Mouse (Mus musculus): ENCODE measurements around the gene Astn1. TPM values are rescaled to one million over a fixed set of nuclear protein-coding genes. Genes with fewer than 3 reads are reported as not detected.

Gene Astn1
- polyA plus RNA-seq, 1 experiment from 2014 or later = 38.2 TPM

DNA sequence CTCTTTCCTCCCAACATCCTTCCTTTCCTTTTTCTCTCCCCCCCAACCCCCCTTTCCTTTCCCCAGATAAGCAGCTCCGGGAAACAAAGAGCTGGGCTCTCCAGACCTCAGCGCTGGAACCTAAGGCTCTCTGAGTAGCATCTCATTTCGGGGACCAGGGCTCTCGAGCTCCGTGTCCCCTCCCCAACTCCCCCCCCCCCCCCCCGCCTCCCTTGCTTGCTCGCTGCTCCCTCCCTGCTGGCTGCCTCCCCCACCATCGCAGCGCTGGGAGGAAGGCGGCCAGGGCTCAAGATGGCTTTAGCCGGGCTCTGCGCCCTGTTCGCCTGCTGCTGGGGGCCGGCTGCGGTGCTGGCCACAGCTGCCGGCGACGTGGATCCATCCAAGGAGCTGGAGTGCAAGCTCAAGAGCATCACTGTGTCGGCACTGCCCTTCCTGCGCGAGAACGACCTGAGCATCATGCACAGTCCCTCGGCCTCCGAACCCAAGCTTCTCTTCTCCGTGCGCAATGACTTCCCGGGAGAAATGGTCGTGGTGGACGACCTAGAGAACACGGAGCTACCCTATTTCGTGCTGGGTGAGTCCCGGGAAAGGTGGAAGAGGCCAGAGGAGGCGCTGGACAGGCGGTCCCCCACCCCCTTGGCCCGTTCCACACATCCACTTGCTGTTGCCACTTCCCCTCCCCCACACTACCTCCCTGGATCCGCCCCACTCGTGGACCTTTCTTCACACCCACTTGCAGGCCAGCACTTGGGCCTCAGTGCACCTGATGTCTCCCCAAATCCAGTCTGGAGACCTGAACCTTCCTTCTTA lies 424 bp downstream of the Astn1 start:
- Histone ChIP-seq H3K4me2 (ENCODE audit: low read length) (peak overlapping the region; percentile 73), H3K9ac (ENCODE audit: low read depth, low read length) (peak overlapping the region; percentile 82), H3K9me3 (ENCODE audit: control insufficient read depth, low read length) (no peaks in the 10 kb centered on the region), H3K27me3 (replicated peaks; ENCODE audit: control insufficient read depth, insufficient read depth, low read length) (no peaks in the 10 kb centered on the region), H3K27ac (ENCODE audit: low read depth, low read length) (peak overlapping the region; percentile 97), H3K36me3 (ENCODE audit: control insufficient read depth, insufficient read depth, low read length) (no peaks in the 10 kb centered on the region), H3K4me1 (ENCODE audit: control insufficient read depth, insufficient read depth, low read depth, low read length) (peaks cover 30% of the 10 kb centered on the region), H3K4me3 (ENCODE audit: low read length) (peak overlapping the region; percentile 59)
- 0% methylated on average over 33 of the region's 37 CpGs for WGBS
- peak; percentile 83 for ATAC-seq

DNA sequence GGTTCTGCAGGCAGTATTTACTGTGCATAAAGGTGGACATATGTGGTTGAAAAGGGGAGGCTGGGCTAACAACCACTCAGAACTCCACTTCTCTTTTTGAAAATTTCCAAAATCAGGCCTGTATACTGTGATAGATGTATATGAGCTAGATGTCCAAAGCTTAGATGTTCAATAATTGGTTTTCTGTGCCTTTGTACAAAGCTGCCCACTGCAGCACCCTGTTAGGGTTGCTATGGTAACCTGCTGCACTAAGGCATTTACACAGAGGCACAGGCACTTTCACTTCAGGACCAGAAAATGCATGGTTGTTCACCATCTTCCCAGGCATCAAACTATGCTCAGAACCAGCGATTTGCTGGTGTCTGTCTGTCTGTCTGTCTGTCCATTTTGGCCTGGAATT lies 2.4 kb downstream of the Astn1 start:
- no peaks in the 10 kb centered on the region for H3K27me3 ChIP-seq (replicated peaks; ENCODE audit: control insufficient read depth, insufficient read depth, low read length)
- H3K4me3 ChIP-seq (ENCODE audit: low read length) = peak overlapping the region; percentile 59
- peak overlapping the region; percentile 59 for H3K27ac ChIP-seq (ENCODE audit: low read depth, low read length)
- peak overlapping the region; percentile 56 for H3K9ac ChIP-seq (ENCODE audit: low read depth, low read length)
- H3K4me2 ChIP-seq (ENCODE audit: low read length) = peak overlapping the region; percentile 73
- ATAC-seq = peak; percentile 73
- WGBS = 29% methylated on average over 1 of the region's 1 CpGs
- H3K9me3 ChIP-seq (ENCODE audit: control insufficient read depth, low read length) = no peaks in the 10 kb centered on the region
- H3K36me3 ChIP-seq (ENCODE audit: control insufficient read depth, insufficient read depth, low read length) = no peaks in the 10 kb centered on the region
- peaks cover 30% of the 10 kb centered on the region for H3K4me1 ChIP-seq (ENCODE audit: control insufficient read depth, insufficient read depth, low read depth, low read length)

DNA sequence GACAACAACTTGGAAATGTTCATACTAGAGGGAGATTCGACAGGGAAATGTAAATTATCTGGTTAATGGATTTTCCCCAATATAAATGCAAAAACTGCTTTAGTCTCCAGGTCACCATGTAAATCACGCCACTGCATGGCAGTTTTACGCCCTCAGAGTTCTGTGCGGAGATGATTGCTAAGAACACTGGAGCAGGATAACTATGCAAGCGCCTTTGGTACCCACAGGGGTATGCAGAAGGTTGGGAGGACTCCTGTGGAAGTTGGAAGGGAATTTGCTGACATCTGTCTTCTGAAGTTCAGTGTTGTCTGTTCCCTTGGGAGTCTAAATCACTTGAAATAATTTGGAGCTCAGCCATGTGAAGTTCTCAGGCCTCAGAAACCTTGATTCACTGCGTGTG lies 20.2 kb downstream of the Astn1 start:
- Histone ChIP-seq H3K27ac (ENCODE audit: low read depth, low read length) (no peak overlapping the region), H3K4me2 (ENCODE audit: low read length) (no peak overlapping the region), H3K9me3 (ENCODE audit: control insufficient read depth, low read length) (no peaks in the 10 kb centered on the region), H3K9ac (ENCODE audit: low read depth, low read length) (no peak overlapping the region), H3K27me3 (replicated peaks; ENCODE audit: control insufficient read depth, insufficient read depth, low read length) (no peaks in the 10 kb centered on the region), H3K36me3 (ENCODE audit: control insufficient read depth, insufficient read depth, low read length) (0 out of 2 replicates have a peak, but pooled peaks cover 5% of the 10 kb centered on the region), H3K4me3 (ENCODE audit: low read length) (no peak overlapping the region), H3K4me1 (ENCODE audit: control insufficient read depth, insufficient read depth, low read depth, low read length) (no peaks in the 10 kb centered on the region)
- ATAC-seq = 0 out of 2 replicates have a peak, but pooled peaks have one; percentile 48
- WGBS = 54% methylated on average over 6 of the region's 6 CpGs

DNA sequence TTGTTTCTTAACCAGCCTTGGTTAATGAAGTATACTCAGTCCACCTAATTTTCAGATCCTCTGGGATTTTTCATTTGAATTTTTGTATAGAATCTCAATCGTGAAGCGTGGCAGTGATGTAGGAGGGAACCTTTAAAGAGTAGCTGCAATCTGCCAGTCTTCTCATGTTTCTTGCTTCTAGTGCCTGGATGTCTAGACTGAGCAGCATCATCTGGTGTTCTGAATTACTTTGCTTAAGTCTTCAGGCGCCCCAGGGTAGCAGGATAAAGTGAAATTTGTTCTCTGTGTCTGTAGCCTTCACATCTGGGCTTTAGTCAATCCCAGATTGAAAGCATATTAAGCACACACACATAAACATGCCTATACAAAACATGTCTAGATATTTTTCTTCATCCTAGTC lies 21.1 kb downstream of the Astn1 start:
- H3K9ac ChIP-seq (ENCODE audit: low read depth, low read length) = no peak overlapping the region
- H3K4me1 ChIP-seq (ENCODE audit: control insufficient read depth, insufficient read depth, low read depth, low read length) = no peaks in the 10 kb centered on the region
- no peak for ATAC-seq
- no peak overlapping the region for H3K27ac ChIP-seq (ENCODE audit: low read depth, low read length)
- H3K4me3 ChIP-seq (ENCODE audit: low read length) = no peak overlapping the region
- H3K9me3 ChIP-seq (ENCODE audit: control insufficient read depth, low read length) = no peaks in the 10 kb centered on the region
- H3K36me3 ChIP-seq (ENCODE audit: control insufficient read depth, insufficient read depth, low read length) = 0 out of 2 replicates have a peak, but pooled peaks cover 8% of the 10 kb centered on the region
- H3K4me2 ChIP-seq (ENCODE audit: low read length) = no peak overlapping the region
- H3K27me3 ChIP-seq (replicated peaks; ENCODE audit: control insufficient read depth, insufficient read depth, low read length) = no peaks in the 10 kb centered on the region
- 86% methylated on average over 3 of the region's 3 CpGs for WGBS

DNA sequence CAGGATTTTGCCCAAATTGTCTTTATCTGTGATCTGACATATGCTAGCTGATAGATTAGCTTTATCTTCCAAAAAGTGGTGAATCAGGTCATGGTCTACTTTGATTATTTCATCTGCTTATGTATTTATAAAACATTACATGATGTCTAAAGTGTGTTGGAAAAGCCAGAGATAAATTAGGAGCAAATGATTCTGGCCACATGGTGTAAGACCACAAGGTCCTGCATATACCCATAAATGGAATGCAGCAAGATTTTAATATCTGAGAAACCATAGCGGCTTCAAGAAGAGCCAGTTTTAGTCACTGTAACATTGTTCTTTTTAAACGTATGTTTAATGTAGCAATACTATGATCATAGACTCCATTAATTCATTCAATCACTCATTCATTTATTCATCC lies 23.2 kb downstream of the Astn1 start:
- 88% methylated on average over 2 of the region's 2 CpGs for WGBS
- no peaks in the 10 kb centered on the region for H3K27me3 ChIP-seq (replicated peaks; ENCODE audit: control insufficient read depth, insufficient read depth, low read length)
- H3K4me1 ChIP-seq (ENCODE audit: control insufficient read depth, insufficient read depth, low read depth, low read length) = no peaks in the 10 kb centered on the region
- H3K4me2 ChIP-seq (ENCODE audit: low read length) = no peak overlapping the region
- H3K4me3 ChIP-seq (ENCODE audit: low read length) = no peak overlapping the region
- no peak overlapping the region for H3K27ac ChIP-seq (ENCODE audit: low read depth, low read length)
- no peak for ATAC-seq
- H3K9ac ChIP-seq (ENCODE audit: low read depth, low read length) = no peak overlapping the region
- H3K36me3 ChIP-seq (ENCODE audit: control insufficient read depth, insufficient read depth, low read length) = 0 out of 2 replicates have a peak, but pooled peaks cover 8% of the 10 kb centered on the region
- H3K9me3 ChIP-seq (ENCODE audit: control insufficient read depth, low read length) = no peaks in the 10 kb centered on the region

DNA sequence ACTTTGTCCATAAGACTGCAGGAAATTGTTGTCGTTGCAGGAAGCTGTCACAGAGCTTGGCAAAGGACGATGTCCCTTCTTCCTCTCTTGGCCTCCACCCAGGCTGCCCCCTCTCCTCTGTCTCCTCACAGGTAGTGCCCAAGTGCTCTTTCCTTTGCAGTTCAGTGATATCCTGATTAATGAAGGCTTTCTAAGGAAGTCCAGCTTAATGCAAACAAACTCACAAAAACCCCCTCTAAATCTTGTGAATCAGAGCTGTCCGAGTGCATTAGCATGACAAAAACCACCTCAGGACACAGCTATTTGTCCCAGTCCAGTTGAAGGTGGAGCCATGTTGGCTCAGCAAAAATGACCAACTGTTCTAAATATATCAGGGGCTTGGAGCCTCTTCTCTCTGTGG lies 24.7 kb downstream of the Astn1 start:
- H3K9ac ChIP-seq (ENCODE audit: low read depth, low read length) = no peak overlapping the region
- 21% methylated on average over 3 of the region's 3 CpGs for WGBS
- H3K36me3 ChIP-seq (ENCODE audit: control insufficient read depth, insufficient read depth, low read length) = 0 out of 2 replicates have a peak, but pooled peaks cover 6% of the 10 kb centered on the region
- no peak overlapping the region for H3K4me3 ChIP-seq (ENCODE audit: low read length)
- H3K4me2 ChIP-seq (ENCODE audit: low read length) = no peak overlapping the region
- peak; percentile 65 for ATAC-seq
- H3K27ac ChIP-seq (ENCODE audit: low read depth, low read length) = no peak overlapping the region
- H3K9me3 ChIP-seq (ENCODE audit: control insufficient read depth, low read length) = no peaks in the 10 kb centered on the region
- no peaks in the 10 kb centered on the region; the same call in 1 of the 2 replicates for H3K4me1 ChIP-seq (ENCODE audit: control insufficient read depth, insufficient read depth, low read depth, low read length)
- H3K27me3 ChIP-seq (replicated peaks; ENCODE audit: control insufficient read depth, insufficient read depth, low read length) = no peaks in the 10 kb centered on the region

DNA sequence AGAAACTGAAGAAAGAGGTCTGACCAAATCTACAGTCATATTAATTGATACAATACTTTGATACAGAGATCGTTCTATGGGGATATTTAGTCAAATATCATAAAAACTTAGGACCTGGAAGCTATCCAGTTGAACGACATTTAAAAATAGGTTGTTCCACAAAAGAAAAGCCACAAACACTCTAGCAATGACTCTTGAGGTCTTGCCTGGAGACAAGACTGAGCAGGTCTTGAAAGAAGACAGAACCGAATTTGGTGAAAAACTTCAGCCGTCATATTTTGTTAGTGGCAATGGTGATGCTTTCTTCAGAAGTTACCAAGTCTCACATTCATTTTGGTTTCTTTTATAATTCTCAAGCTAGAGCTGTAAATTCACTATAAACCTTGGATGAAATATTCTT lies 26.9 kb downstream of the Astn1 start:
- no peak for ATAC-seq
- Histone ChIP-seq H3K4me2 (ENCODE audit: low read length) (no peak overlapping the region), H3K27ac (ENCODE audit: low read depth, low read length) (no peak overlapping the region), H3K36me3 (ENCODE audit: control insufficient read depth, insufficient read depth, low read length) (0 out of 2 replicates have a peak, but pooled peaks cover 6% of the 10 kb centered on the region), H3K9ac (ENCODE audit: low read depth, low read length) (no peak overlapping the region), H3K4me1 (ENCODE audit: control insufficient read depth, insufficient read depth, low read depth, low read length) (no peaks in the 10 kb centered on the region; the same call in 1 of the 2 replicates), H3K9me3 (ENCODE audit: control insufficient read depth, low read length) (no peaks in the 10 kb centered on the region), H3K27me3 (replicated peaks; ENCODE audit: control insufficient read depth, insufficient read depth, low read length) (no peaks in the 10 kb centered on the region), H3K4me3 (ENCODE audit: low read length) (no peak overlapping the region)
- WGBS = 95% methylated on average over 4 of the region's 4 CpGs

DNA sequence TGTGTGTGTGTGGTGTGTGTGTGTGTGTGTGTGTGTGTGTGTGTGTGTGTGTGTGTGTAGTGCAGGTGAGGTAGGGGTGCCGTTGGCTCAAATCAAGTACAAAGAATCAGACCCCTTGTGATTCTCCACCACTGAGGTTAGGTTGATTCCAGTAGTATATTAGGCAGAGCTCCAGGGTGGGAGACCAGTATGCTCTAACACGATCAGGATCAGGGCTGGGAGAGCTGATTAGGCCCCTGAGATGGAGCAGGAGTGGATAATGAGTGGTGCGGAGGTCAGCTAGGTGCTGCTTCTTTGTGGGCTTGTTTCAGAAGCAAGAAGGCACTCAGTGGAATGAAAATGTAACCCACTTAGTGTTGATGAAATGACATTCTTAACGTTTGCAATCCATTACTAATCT lies 28.6 kb downstream of the Astn1 start:
- Histone ChIP-seq H3K36me3 (ENCODE audit: control insufficient read depth, insufficient read depth, low read length) (0 out of 2 replicates have a peak, but pooled peaks cover 3% of the 10 kb centered on the region), H3K9me3 (ENCODE audit: control insufficient read depth, low read length) (no peaks in the 10 kb centered on the region)
- WGBS = 62% methylated on average over 4 of the region's 4 CpGs

DNA sequence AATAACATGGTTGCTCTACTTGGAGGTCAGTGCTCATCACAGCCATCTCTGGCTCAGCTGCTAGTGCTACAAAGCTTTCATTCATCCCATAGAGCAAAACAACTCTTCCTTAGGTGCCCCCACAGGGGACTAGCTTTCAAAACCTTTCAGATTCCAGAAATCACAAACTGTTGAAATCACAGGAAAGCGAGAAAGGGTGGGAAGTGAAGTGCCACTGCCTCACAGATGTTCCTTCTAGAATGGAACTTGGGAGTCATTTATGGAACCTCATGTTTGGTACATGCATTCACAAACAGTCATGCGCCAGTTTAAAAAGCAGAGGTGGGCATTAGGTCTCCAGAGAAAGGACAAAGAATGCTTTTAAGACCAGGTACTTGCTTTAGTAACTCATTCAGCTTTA lies 35.0 kb downstream of the Astn1 start:
- no peak for ATAC-seq

More for the DNA sequence above, 28.6 kb downstream of the Astn1 start:
- no peak overlapping the region for H3K4me3 ChIP-seq (ENCODE audit: low read length)
- H3K27ac ChIP-seq (ENCODE audit: low read depth, low read length) = no peak overlapping the region; the same call in 1 of the 2 replicates
- no peak overlapping the region for H3K9ac ChIP-seq (ENCODE audit: low read depth, low read length)
- H3K4me1 ChIP-seq (ENCODE audit: control insufficient read depth, insufficient read depth, low read depth, low read length) = no peaks in the 10 kb centered on the region; the same call in 1 of the 2 replicates
- ATAC-seq = 0 out of 2 replicates have a peak, but pooled peaks have one; percentile 54
- no peak overlapping the region for H3K4me2 ChIP-seq (ENCODE audit: low read length)
- H3K27me3 ChIP-seq (replicated peaks; ENCODE audit: control insufficient read depth, insufficient read depth, low read length) = no peaks in the 10 kb centered on the region

More for the DNA sequence above, 35.0 kb downstream of the Astn1 start:
- Histone ChIP-seq H3K4me1 (ENCODE audit: control insufficient read depth, insufficient read depth, low read depth, low read length) (no peaks in the 10 kb centered on the region), H3K27me3 (replicated peaks; ENCODE audit: control insufficient read depth, insufficient read depth, low read length) (no peaks in the 10 kb centered on the region), H3K9me3 (ENCODE audit: control insufficient read depth, low read length) (no peaks in the 10 kb centered on the region), H3K4me2 (ENCODE audit: low read length) (no peak overlapping the region), H3K9ac (ENCODE audit: low read depth, low read length) (no peak overlapping the region), H3K36me3 (ENCODE audit: control insufficient read depth, insufficient read depth, low read length) (no peaks in the 10 kb centered on the region), H3K4me3 (ENCODE audit: low read length) (no peak overlapping the region), H3K27ac (ENCODE audit: low read depth, low read length) (no peak overlapping the region)
- WGBS = 92% methylated on average over 2 of the region's 2 CpGs

Data from hindbrain, embryonic 16.5 days (tissue).